Mouse (Mus musculus) adipocyte (in vitro differentiated cells): Measurements from ENCODE around the gene Npr3.

ENCODE experiments used
- DNase-seq: peaks from one replicate; pipeline ENCODE4 v3.0.0-alpha.2; 2016; ENCODE audit warnings: low spot score

Npr3 gene

GRCm38 (mm10) chr15:11906571-11907531 lies at the start of gene Npr3:
TSS of gene Npr3 (minus strand) at chr15:11907287.
- DNase-seq, result peak; percentile 73

GRCm38 (mm10) chr15:11956129-11956528 lies 49.0 kb upstream of the Npr3 start:
- no peak for DNase-seq

GRCm38 (mm10) chr15:11954190-11954589 lies 47.1 kb upstream of the Npr3 start:
- peak; percentile 64 for DNase-seq

- DNase-seq, result no peak
Observed at GRCm38 (mm10) chr15:11952159-11952558, 45.1 kb upstream of the Npr3 start.

- DNase-seq, result no peak
Observed at GRCm38 (mm10) chr15:11951181-11951580, 44.1 kb upstream of the Npr3 start.

GRCm38 (mm10) chr15:11950144-11950543 lies 43.1 kb upstream of the Npr3 start:
- DNase-seq, result no peak

GRCm38 (mm10) chr15:11949490-11949889 lies 42.4 kb upstream of the Npr3 start:
- DNase-seq, result peak; percentile 50

- no peak for DNase-seq
Observed at GRCm38 (mm10) chr15:11940855-11941254, 33.8 kb upstream of the Npr3 start.

GRCm38 (mm10) chr15:11927742-11928141 lies 20.7 kb upstream of the Npr3 start:
- no peak for DNase-seq

- peak; percentile 64 for DNase-seq
Observed at GRCm38 (mm10) chr15:11914101-11914500, 7.0 kb upstream of the Npr3 start.

GRCm38 (mm10) chr15:11909875-11910274 lies 2.8 kb upstream of the Npr3 start:
- DNase-seq, result peak; percentile 80

- no peak for DNase-seq
Observed at GRCm38 (mm10) chr15:11908166-11908565, 1.1 kb upstream of the Npr3 start.

- DNase-seq, result peak; percentile 59
Observed at GRCm38 (mm10) chr15:11906021-11906570, 991 bp downstream of the Npr3 start.

- no peak for DNase-seq
Observed at GRCm38 (mm10) chr15:11904848-11905672, 2.0 kb downstream of the Npr3 start.

GRCm38 (mm10) chr15:11904043-11904847 lies 2.8 kb downstream of the Npr3 start:
- no peak for DNase-seq

- no peak for DNase-seq
Observed at GRCm38 (mm10) chr15:11903196-11904042, 3.7 kb downstream of the Npr3 start.

- DNase-seq, result no peak
Observed at GRCm38 (mm10) chr15:11897617-11898016, 9.5 kb downstream of the Npr3 start.

- no peak for DNase-seq
Observed at GRCm38 (mm10) chr15:11897162-11897561, 9.9 kb downstream of the Npr3 start.

GRCm38 (mm10) chr15:11893969-11894368 lies 13.1 kb downstream of the Npr3 start:
- no peak for DNase-seq

GRCm38 (mm10) chr15:11891395-11891794 lies 15.7 kb downstream of the Npr3 start:
- DNase-seq, result no peak
